Mouse (Mus musculus) embryonic facial prominence, embryonic 11.5 days (tissue): ENCODE measurements at regions not wholly inside any gene's neighbourhood (a gene's known extent, or its start where the extent isn't known, plus 50 kb on each side); places are given as distances from the start of the nearest gene placed in this dataset.
"Not testable (repeated sequence)": the region's sequence is repeated elsewhere in the genome, so short reads cannot be mapped to it uniquely, and the experiment has no call there.

ENCODE experiments used
- ATAC-seq: fragments of 200-750 bp; cut with Nextera tagmentation; replicated peaks from 2 replicates; pipeline ENCODE4 v1.8.0; 2017; ENCODE audit warnings: low read depth; ENCODE audit not compliant: insufficient number of reproducible peaks, low FRiP score, low TSS enrichment
- DNase-seq: peaks from one replicate; pipeline ENCODE4 v3.0.0-alpha.2; 2015; ENCODE audit warnings: low spot score
- H3K27ac ChIP-seq: fragments of 300-500 bp; sonication (generic); replicated peaks from 2 replicates; pipeline ENCODE4 v1.5.1; 2014; ENCODE audit warnings: mild to moderate bottlenecking, low read depth, low read length, control low read depth
- H3K27me3 ChIP-seq: fragments of 300-500 bp; sonication (generic); 2 replicates; pipeline ENCODE4 v1.6.1; 2014; ENCODE audit warnings: mild to moderate bottlenecking, low read length, moderate library complexity, mixed read lengths; ENCODE audit not compliant: control insufficient read depth, insufficient read depth
- H3K36me3 ChIP-seq: fragments of 300-500 bp; sonication (generic); replicated peaks from 2 replicates; pipeline ENCODE4 v1.6.1; 2014; ENCODE audit warnings: low read depth, mild to moderate bottlenecking, low read length, moderate library complexity, mixed read lengths; ENCODE audit not compliant: control insufficient read depth, insufficient read depth
- H3K4me1 ChIP-seq: fragments of 300-500 bp; sonication (generic); 2 replicates; pipeline ENCODE4 v1.6.1; 2014; ENCODE audit warnings: low read length, mixed read lengths; ENCODE audit not compliant: control insufficient read depth, insufficient read depth
- H3K4me2 ChIP-seq: fragments of 300-500 bp; sonication (generic); 2 replicates; pipeline ENCODE4 v1.6.1; 2014; ENCODE audit warnings: low read depth, mild to moderate bottlenecking, control low read depth, low read length, moderate library complexity
- H3K4me3 ChIP-seq: fragments of 300-500 bp; sonication (generic); 2 replicates; pipeline ENCODE4 v1.5.1; 2014; ENCODE audit warnings: low read depth, low read length, control low read depth
- H3K9ac ChIP-seq: fragments of 300-500 bp; sonication (generic); replicated peaks from 2 replicates; pipeline ENCODE4 v1.6.1; 2014; ENCODE audit warnings: mild to moderate bottlenecking, control low read depth, low read length
- H3K9me3 ChIP-seq: fragments of 300-500 bp; sonication (generic); replicated peaks from 2 replicates; pipeline ENCODE4 v1.6.1; 2016; ENCODE audit warnings: mild to moderate bottlenecking, low read length, inconsistent platforms, mixed read lengths; ENCODE audit not compliant: control insufficient read depth
- WGBS: fragments of 180-500 bp; shearing (Covaris S2); extraction: QIAGEN DNeasy Blood & Tissue Kit; methylation state at CpG from one replicate; pipeline ENCODE4 v1.1.7; 2014; 5-methylcytosine and 5-hydroxymethylcytosine counted together

DNA sequence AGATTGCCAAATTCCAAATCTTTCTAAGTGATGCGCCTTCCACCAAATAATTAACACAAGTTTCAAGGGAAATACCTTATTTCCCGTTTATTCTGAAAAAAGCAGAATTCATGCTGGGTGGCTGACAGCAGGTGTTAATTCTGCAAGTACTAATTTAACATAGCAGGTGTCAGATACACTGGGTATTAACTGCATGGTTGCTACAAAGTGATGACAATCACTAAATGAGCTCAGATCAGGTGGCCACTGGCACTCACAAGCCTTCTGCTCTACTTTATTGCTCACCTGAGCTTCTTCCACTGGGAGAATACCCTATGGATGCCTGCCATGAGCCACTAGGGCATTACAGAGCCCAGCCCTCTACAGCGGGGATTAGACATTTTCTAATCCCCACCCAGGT lies 1590.0 kb downstream of the Efna5 start:
- DNase-seq (no peak), ATAC-seq (no peak)
- no peak overlapping the region for H3K27ac ChIP-seq
- no peak overlapping the region for H3K4me2 ChIP-seq
- H3K4me1 ChIP-seq: no peaks in the 10 kb centered on the region
- no peaks in the 10 kb centered on the region for H3K27me3 ChIP-seq
- H3K9me3 ChIP-seq: no peaks in the 10 kb centered on the region
- no peak overlapping the region for H3K4me3 ChIP-seq
- H3K36me3 ChIP-seq: no peaks in the 10 kb centered on the region
- WGBS: 78% methylated on average over 3 of the region's 3 CpGs
- no peak overlapping the region for H3K9ac ChIP-seq

DNA sequence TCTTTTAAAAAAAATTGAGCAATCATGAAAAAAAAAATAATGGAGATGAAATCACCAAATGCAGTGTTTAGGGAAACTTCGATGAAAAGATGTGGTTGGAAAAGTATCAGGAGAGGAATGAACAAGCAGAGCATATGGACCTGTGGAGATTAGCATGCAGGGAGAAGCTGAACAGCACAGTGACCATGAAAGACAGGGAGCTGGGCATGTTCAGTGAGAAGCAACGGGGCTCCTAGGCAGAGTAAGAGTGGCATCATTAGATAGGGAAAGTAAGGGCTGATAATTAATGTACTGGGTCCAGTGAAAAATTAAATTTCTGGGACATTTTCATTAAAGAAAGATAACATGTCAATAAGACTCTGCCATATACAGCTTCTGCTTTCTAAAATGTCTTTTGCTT lies 1592.5 kb downstream of the Efna5 start:
- no peak overlapping the region for H3K27ac ChIP-seq
- H3K4me3 ChIP-seq: no peak overlapping the region
- WGBS: 76% methylated on average over 2 of the region's 2 CpGs
- DNase-seq (no peak), ATAC-seq (no peak)
- H3K4me1 ChIP-seq: no peaks in the 10 kb centered on the region
- H3K4me2 ChIP-seq: no peak overlapping the region
- H3K9ac ChIP-seq: no peak overlapping the region
- H3K36me3 ChIP-seq: no peaks in the 10 kb centered on the region
- H3K9me3 ChIP-seq: no peaks in the 10 kb centered on the region
- no peaks in the 10 kb centered on the region for H3K27me3 ChIP-seq

DNA sequence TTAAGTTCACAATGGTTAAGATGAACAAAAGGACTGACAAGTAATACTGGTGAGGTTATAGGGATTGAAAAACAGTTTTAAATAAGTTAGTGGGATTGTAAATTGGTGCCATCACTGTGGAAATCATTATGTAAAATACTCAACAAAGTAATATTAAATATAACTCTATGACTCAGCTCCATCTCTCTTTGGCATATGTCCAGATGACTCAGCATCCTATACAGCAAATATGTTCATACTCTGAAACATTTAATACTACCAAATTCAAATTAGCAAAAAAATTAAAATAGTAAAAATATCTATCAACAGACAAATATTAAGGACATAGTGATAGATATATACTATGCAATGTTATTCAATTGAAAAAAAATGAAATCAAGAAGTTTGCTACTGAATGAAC lies 1607.5 kb downstream of the Efna5 start:
- no peak overlapping the region for H3K4me3 ChIP-seq
- no peak for DNase-seq

DNA sequence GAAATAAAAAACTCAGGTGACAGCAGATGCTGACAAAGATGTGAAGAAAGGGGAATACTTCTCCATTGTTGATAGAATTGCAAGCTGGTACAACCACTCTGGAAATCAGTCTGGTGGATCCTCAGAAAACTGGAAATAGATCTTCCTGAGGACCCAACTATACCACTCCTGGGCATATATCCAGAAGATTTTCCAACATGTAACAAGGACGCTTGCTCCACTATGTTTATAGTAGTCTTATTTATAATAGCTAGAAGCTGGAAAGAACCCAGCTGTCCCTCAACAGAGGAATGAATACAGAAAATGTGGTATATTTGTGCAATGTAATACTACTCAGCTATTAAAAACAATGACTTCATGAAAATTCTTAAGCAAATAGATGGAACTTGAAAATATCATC lies 1624.6 kb downstream of the Efna5 start:
- not testable (repeated sequence) for H3K9ac ChIP-seq, H3K4me2 ChIP-seq, DNase-seq, H3K9me3 ChIP-seq, H3K27ac ChIP-seq, ATAC-seq, H3K27me3 ChIP-seq, H3K4me1 ChIP-seq, H3K4me3 ChIP-seq, H3K36me3 ChIP-seq
- 83% methylated on average over 1 of the region's 1 CpGs for WGBS

More for the DNA sequence above, 1607.5 kb downstream of the Efna5 start:
- H3K36me3 ChIP-seq: no peaks in the 10 kb centered on the region
- no peak overlapping the region for H3K9ac ChIP-seq
- no peak for ATAC-seq
- no peak overlapping the region for H3K4me2 ChIP-seq
- no peaks in the 10 kb centered on the region for H3K27me3 ChIP-seq
- H3K27ac ChIP-seq: no peak overlapping the region
- H3K4me1 ChIP-seq: no peaks in the 10 kb centered on the region
- no peaks in the 10 kb centered on the region for H3K9me3 ChIP-seq

DNA sequence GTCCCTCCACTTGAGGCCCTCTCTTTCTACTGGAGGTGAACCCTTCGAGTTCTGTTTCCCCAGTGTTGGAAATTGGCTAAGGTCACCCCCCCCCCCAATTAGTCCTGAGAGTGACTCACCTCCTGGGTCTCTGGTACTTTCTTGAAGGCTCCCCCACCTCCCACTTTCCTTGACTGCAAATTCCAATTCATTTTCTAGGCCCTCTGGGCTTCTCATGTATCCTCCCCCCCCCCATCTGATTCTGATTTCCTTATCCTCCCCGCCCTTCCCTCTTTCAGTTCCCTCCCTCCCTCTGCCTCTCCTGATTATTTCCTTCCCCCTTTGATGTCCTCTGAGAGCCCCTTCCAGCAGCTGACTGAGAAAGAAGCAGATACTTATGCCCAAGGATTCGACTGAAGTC lies 1632.7 kb downstream of the Efna5 start:
- H3K27me3 ChIP-seq: no peaks in the 10 kb centered on the region
- DNase-seq: peak; percentile 61
- WGBS: 39% methylated on average over 3 of the region's 3 CpGs
- no peaks in the 10 kb centered on the region for H3K9me3 ChIP-seq
- H3K9ac ChIP-seq: no peak overlapping the region
- no peak overlapping the region for H3K4me3 ChIP-seq
- H3K36me3 ChIP-seq: no peaks in the 10 kb centered on the region
- no peak for ATAC-seq
- H3K4me2 ChIP-seq: no peak overlapping the region
- H3K27ac ChIP-seq: no peak overlapping the region
- no peaks in the 10 kb centered on the region for H3K4me1 ChIP-seq

DNA sequence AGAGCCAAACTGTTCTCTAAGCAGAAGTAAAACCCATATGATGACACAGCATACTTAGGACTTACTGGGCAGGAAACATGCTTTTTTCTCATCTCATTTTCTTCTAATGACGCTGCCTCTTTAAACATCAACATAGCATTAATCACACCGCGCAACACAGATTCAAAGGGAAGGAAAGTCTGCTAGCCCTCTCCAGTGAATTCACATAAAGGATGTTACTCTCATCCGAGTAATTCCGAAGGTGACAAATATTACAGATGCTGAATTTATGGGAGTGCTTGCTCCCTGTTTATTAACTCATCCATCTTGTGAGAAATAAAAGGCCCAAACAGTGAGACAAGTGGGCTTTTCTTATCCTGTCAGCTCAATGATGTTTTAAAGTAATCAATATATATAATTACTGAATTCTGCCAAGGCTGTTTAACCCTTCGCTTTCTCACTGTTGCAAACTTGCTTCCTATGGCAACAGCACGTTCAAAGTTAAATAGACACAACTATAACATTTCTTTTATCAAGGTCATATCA lies 1663.9 kb downstream of the Efna5 start:
- Histone ChIP-seq H3K9me3 (no peaks in the 10 kb centered on the region), H3K4me3 (no peak overlapping the region), H3K9ac (no peak overlapping the region), H3K27ac (no peak overlapping the region), H3K27me3 (no peaks in the 10 kb centered on the region), H3K4me2 (no peak overlapping the region), H3K36me3 (no peaks in the 10 kb centered on the region), H3K4me1 (no peaks in the 10 kb centered on the region)
- 86% methylated on average over 7 of the region's 7 CpGs for WGBS
- ATAC-seq (no peak), DNase-seq (no peak)

DNA sequence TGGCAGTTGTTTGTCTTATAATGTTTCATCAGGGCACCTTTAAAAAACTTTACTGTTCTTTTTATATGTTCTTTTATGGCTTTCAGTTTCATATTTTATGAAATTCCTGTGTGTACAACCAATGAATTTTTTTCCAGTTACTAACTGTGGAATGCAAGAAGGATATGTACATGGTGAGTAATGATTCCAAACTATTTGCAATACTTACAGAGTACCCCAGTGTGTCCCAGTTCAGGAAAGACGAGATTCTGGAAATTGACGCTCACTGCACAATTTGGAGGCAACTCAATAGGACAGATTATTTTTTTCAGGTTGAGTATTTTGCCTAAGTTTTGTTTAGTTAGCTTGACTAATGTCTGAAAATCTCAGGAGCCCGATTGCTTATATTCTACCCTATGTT lies 1676.8 kb downstream of the Efna5 start:
- Histone ChIP-seq H3K9ac (no peak overlapping the region), H3K4me3 (no peak overlapping the region), H3K36me3 (no peaks in the 10 kb centered on the region), H3K9me3 (no peaks in the 10 kb centered on the region), H3K4me2 (no peak overlapping the region), H3K27ac (no peak overlapping the region), H3K4me1 (no peaks in the 10 kb centered on the region), H3K27me3 (no peaks in the 10 kb centered on the region)
- ATAC-seq: no peak
- WGBS: 91% methylated on average over 3 of the region's 3 CpGs
- no peak for DNase-seq

DNA sequence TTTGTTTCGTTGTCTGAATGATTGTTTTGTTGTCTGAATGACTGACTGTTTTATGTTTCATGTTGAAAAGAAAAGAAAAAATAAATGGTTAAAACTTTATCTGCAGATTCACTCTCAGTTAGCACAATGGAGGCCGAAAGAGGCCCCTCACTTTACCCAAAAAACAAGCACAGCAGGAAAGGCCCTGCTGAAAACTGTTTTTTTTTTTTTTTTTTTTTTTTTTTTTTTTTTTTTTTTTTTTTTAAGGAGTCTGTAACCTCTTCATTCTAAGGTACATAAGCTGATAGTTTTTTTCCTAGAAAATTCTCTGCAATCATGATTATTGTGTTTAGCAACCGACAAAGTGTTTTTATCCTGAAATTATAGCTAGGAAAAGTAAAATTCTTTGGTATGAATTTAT lies 1693.2 kb downstream of the Efna5 start:
- not testable (repeated sequence) for H3K9ac ChIP-seq, DNase-seq, H3K4me2 ChIP-seq, H3K4me3 ChIP-seq, H3K27ac ChIP-seq, H3K4me1 ChIP-seq, H3K27me3 ChIP-seq, H3K9me3 ChIP-seq, H3K36me3 ChIP-seq, ATAC-seq
- WGBS: 83% methylated on average over 3 of the region's 3 CpGs
